Mouse (Mus musculus) hindbrain, embryonic 14.5 days (tissue): Measurements from ENCODE around the gene Bpifb9a. TPM values are rescaled to one million over a fixed set of nuclear protein-coding genes. Genes with fewer than 3 reads are reported as not detected.
"Not testable (repeated sequence)": the region's sequence is repeated elsewhere in the genome, so short reads cannot be mapped to it uniquely, and the experiment has no call there.

Source experiments
- ATAC-seq: fragments of 200-750 bp; cut with Nextera tagmentation; 2 replicates; pipeline ENCODE4 v1.8.0; 2017; ENCODE audit warnings: moderate number of reproducible peaks, mild to moderate bottlenecking, moderate TSS enrichment, moderate library complexity; ENCODE audit not compliant: low FRiP score
- DNase-seq: peaks from one replicate; pipeline ENCODE4 v3.0.0-alpha.2; 2015; ENCODE audit warnings: low spot score
- H3K27ac ChIP-seq: fragments of 300-500 bp; sonication (generic); 2 replicates; pipeline ENCODE4 v1.5.1; 2014; ENCODE audit warnings: mild to moderate bottlenecking, moderate library complexity
- H3K27me3 ChIP-seq: fragments of 300-500 bp; sonication (generic); 2 replicates; pipeline ENCODE4 v1.6.1; 2014; ENCODE audit warnings: mild to moderate bottlenecking, low read length, mixed read lengths; ENCODE audit not compliant: control insufficient read depth, insufficient read depth
- H3K36me3 ChIP-seq: fragments of 300-500 bp; sonication (generic); replicated peaks from 2 replicates; pipeline ENCODE4 v1.6.1; 2014; ENCODE audit not compliant: control insufficient read depth, insufficient read depth
- H3K4me1 ChIP-seq: fragments of 300-500 bp; sonication (generic); replicated peaks from 2 replicates; pipeline ENCODE4 v1.6.1; 2014; ENCODE audit warnings: antibody characterized with exemption, low read length, mixed read lengths; ENCODE audit not compliant: control insufficient read depth, insufficient read depth
- H3K4me2 ChIP-seq: fragments of 300-500 bp; sonication (generic); replicated peaks from 2 replicates; pipeline ENCODE4 v1.6.1; 2014; ENCODE audit warnings: mild to moderate bottlenecking, moderate library complexity
- H3K4me3 ChIP-seq: fragments of 300-500 bp; sonication (generic); replicated peaks from 2 replicates; pipeline ENCODE4 v1.5.1; 2014; ENCODE audit warnings: mild to moderate bottlenecking, low read length
- H3K9ac ChIP-seq: fragments of 300-500 bp; sonication (generic); 2 replicates; pipeline ENCODE4 v1.6.1; 2014
- H3K9me3 ChIP-seq: fragments of 300-500 bp; sonication (generic); 2 replicates; pipeline ENCODE4 v1.6.1; 2016; ENCODE audit warnings: low read length; ENCODE audit not compliant: control insufficient read depth
- WGBS: fragments of 180-500 bp; shearing (Covaris S2); extraction: QIAGEN DNeasy Blood & Tissue Kit; methylation state at CpG from one replicate; pipeline ENCODE4 v1.1.7; 2014; 5-methylcytosine and 5-hydroxymethylcytosine counted together
- polyA plus RNA-seq: library from polyadenylated mRNA; unstranded; fragments of >200 nt; fragmentation: Nextera tagmentation; extraction: Ambion mirVana; gene quantifications from 2 replicates; pipeline ENCODE4 v1.2.1, GENCODE M21; 2014

Gene Bpifb9a
- polyA plus RNA-seq, result not detected in 2 replicates

- not testable (repeated sequence) for H3K27ac ChIP-seq
These were observed at the start of gene Bpifb9a for GRCm38 (mm10) chr2:154257554-154257953. TSS of gene Bpifb9a (plus strand) at chr2:154257854.

GRCm38 (mm10) chr2:154209112-154209511 lies 48.5 kb upstream of the Bpifb9a start:
- Histone ChIP-seq H3K27ac (no peak overlapping the region), H3K9ac (no peak overlapping the region), H3K4me1 (no peaks in the 10 kb centered on the region), H3K27me3 (no peaks in the 10 kb centered on the region), H3K4me3 (no peak overlapping the region), H3K36me3 (no peaks in the 10 kb centered on the region), H3K4me2 (no peak overlapping the region), H3K9me3 (no peaks in the 10 kb centered on the region)
- 15% methylated on average over 3 of the region's 3 CpGs for WGBS
- ATAC-seq (no peak), DNase-seq (peak; percentile 67)

More at GRCm38 (mm10) chr2:154257554-154257953, at the start of gene Bpifb9a:
- not testable (repeated sequence) for H3K4me3 ChIP-seq, H3K27me3 ChIP-seq, H3K9me3 ChIP-seq, H3K36me3 ChIP-seq, H3K4me2 ChIP-seq, H3K4me1 ChIP-seq, DNase-seq, H3K9ac ChIP-seq, ATAC-seq
- WGBS, result 89% methylated on average over 5 of the region's 5 CpGs

DNA sequence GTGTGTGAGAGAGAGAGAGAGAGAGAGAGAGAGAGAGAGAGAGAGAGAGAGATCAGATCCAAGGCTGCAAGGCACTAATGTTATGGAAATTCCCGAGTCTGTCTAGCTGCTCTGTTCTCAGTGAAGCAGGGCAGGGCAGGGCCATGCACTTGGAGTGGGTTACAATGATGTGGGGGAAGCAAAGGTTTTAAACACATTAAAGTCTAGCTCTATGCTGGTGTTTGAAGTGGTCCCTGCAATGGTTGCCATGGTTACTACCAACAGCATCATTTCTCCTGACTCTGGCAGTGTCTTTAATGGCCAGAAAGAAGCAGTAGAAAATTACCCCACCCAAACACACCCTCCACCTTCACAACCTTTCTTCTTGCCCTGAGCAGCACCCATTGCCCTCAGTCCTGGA lies 46.5 kb upstream of the Bpifb9a start:
- Histone ChIP-seq H3K36me3 (no peaks in the 10 kb centered on the region), H3K4me1 (no peaks in the 10 kb centered on the region), H3K27me3 (no peaks in the 10 kb centered on the region), H3K4me2 (no peak overlapping the region), H3K27ac (no peak overlapping the region), H3K9ac (no peak overlapping the region), H3K9me3 (no peaks in the 10 kb centered on the region), H3K4me3 (no peak overlapping the region)
- DNase-seq (no peak), ATAC-seq (no peak)
- 31% methylated on average over 1 of the region's 1 CpGs for WGBS

GRCm38 (mm10) chr2:154211881-154212280 lies 45.8 kb upstream of the Bpifb9a start:
- Histone ChIP-seq H3K4me3 (no peak overlapping the region), H3K36me3 (no peaks in the 10 kb centered on the region), H3K4me2 (no peak overlapping the region), H3K27me3 (no peaks in the 10 kb centered on the region), H3K9ac (no peak overlapping the region), H3K4me1 (no peaks in the 10 kb centered on the region), H3K27ac (no peak overlapping the region), H3K9me3 (no peaks in the 10 kb centered on the region)
- no peak for DNase-seq
- no peak for ATAC-seq
- WGBS, result 89% methylated on average over 4 of the region's 4 CpGs

DNA sequence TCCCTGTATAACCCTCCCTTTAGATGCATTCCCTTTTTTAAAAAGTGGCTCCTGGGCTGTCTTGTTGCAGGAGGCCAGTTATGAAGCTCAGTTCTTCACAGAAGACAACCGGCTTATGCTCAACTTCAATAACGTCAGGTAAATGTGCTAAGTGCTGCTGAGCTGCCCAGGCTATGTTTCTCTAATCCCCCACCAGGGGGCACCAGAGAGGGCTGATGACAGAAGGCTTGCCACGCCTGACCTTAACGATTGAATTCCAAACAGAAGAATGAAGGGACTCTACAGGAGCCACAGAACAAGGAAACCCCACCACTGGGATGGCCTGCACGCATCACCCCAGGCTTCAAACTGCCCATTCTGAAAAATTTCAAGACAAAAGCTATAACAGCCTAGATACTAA lies 42.5 kb upstream of the Bpifb9a start:
- H3K27ac ChIP-seq, result no peak overlapping the region
- 17% methylated on average over 5 of the region's 5 CpGs for WGBS
- no peaks in the 10 kb centered on the region for H3K9me3 ChIP-seq
- no peaks in the 10 kb centered on the region for H3K27me3 ChIP-seq
- ATAC-seq, result no peak
- H3K4me2 ChIP-seq, result no peak overlapping the region
- no peaks in the 10 kb centered on the region for H3K4me1 ChIP-seq
- H3K36me3 ChIP-seq, result no peaks in the 10 kb centered on the region
- H3K9ac ChIP-seq, result no peak overlapping the region
- H3K4me3 ChIP-seq, result no peak overlapping the region
- DNase-seq, result peak; percentile 73

DNA sequence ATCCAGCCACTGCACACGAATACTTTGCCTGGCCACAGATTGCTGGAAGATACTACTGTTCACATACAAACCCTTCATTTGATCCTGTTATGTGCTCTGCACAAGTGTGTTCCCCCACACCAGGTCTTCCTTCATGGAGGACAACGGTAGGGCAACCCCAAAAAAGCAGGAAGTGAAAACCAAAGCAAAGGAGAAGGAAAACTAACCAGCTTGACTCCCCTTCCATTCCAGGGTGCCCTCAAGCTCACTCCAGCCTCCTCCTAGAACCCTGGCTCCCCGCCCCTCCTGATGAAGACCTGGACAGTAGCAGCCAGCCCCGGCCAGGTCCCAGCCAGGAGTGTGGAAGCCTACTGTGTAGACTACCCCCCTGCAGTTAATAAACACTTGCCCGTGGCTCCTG lies 37.7 kb upstream of the Bpifb9a start:
- Histone ChIP-seq H3K9me3 (no peaks in the 10 kb centered on the region), H3K36me3 (no peaks in the 10 kb centered on the region), H3K27ac (no peak overlapping the region), H3K27me3 (no peaks in the 10 kb centered on the region), H3K4me3 (no peak overlapping the region), H3K4me1 (peaks cover 12% of the 10 kb centered on the region), H3K9ac (no peak overlapping the region), H3K4me2 (no peak overlapping the region)
- DNase-seq (no peak), ATAC-seq (no peak)
- WGBS, result 83% methylated on average over 5 of the region's 5 CpGs

GRCm38 (mm10) chr2:154223265-154223916 lies 34.3 kb upstream of the Bpifb9a start, which contains the start of gene Bpifb5:
TSS of gene Bpifb5 (plus strand) at chr2:154223742.
- WGBS, result 5% methylated on average over 14 of the region's 14 CpGs

DNA sequence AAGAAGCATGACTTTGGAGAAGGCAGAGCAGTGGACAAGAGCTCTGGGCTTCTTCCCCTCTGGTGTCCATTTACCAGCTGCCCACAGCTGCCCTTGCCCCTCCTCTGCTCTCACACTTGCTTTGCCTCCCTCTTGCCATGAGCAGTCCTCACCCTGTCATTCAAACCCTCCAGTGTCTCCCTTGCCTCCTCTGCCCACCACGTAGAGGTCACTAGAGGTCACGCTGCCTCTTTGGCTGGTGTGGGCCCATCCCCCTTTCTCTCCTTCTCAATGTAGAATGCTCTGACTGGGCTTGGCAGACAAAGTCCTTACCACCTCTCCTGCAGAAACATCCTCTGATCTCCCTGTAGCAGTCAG lies 33.8 kb upstream of the Bpifb9a start:
- Histone ChIP-seq H3K4me2 (0 out of 2 replicates have a peak overlapping the region, but pooled peaks have one; percentile 3), H3K9me3 (no peaks in the 10 kb centered on the region), H3K4me3 (no peak overlapping the region), H3K27ac (no peak overlapping the region), H3K9ac (no peak overlapping the region), H3K4me1 (peaks cover 12% of the 10 kb centered on the region), H3K36me3 (no peaks in the 10 kb centered on the region), H3K27me3 (no peaks in the 10 kb centered on the region)
- ATAC-seq, result 0 out of 2 replicates have a peak, but pooled peaks have one; percentile 10
- 6% methylated on average over 2 of the region's 2 CpGs for WGBS
- DNase-seq, result no peak

More at GRCm38 (mm10) chr2:154223265-154223916, 34.3 kb upstream of the Bpifb9a start, which contains the start of gene Bpifb5:
- H3K27ac ChIP-seq, result no peak within 1 kb of the TSS
- peaks cover 12% of the 10 kb centered on the region for H3K4me1 ChIP-seq
- no peak within 1 kb of the TSS for H3K4me3 ChIP-seq
- ATAC-seq, result peak; percentile 87; the same call in 1 of the 2 replicates
- no peaks in the 10 kb centered on the region for H3K27me3 ChIP-seq
- no peaks in the 10 kb centered on the region for H3K36me3 ChIP-seq
- H3K9ac ChIP-seq, result no peak within 1 kb of the TSS
- no peaks in the 10 kb centered on the region for H3K9me3 ChIP-seq
- DNase-seq, result peak; percentile 62
- H3K4me2 ChIP-seq, result 0 out of 2 replicates have a peak within 1 kb of the TSS, but pooled peaks have one; percentile 3

DNA sequence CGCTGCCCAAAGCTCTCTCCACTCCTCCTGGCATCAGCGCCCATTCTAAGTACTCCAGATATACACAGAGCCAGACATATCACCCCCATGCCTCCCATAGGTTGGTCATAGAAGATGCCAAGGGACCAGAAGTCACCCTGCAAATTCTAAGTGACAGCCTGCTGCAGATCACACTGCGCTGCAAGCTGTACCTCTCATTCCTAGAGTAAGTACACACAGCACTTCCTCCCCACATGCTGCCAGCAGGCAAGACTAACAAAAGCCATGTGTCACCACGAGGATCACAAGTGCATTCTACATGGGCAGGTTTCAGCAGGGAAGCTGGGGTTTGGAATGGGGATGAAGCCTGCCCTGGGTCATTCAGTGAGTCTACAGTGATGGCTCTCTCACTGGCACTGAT lies 30.7 kb upstream of the Bpifb9a start:
- no peaks in the 10 kb centered on the region for H3K27me3 ChIP-seq
- WGBS, result 81% methylated on average over 4 of the region's 4 CpGs
- no peak for ATAC-seq

More for the DNA sequence above, 30.7 kb upstream of the Bpifb9a start:
- no peak for DNase-seq
- Histone ChIP-seq H3K36me3 (no peaks in the 10 kb centered on the region), H3K9ac (no peak overlapping the region), H3K4me2 (no peak overlapping the region), H3K9me3 (no peaks in the 10 kb centered on the region), H3K4me1 (peaks cover 12% of the 10 kb centered on the region), H3K27ac (no peak overlapping the region), H3K4me3 (no peak overlapping the region)
